ENCODE assay signal across 9 mouse cellular contexts in genomic region chr16:58513755-58514154, GRCm38 (mm10). TPM values are rescaled to one million over a fixed set of nuclear protein-coding genes. Genes with fewer than 3 reads are reported as not detected.
A peak's percentile ranks its signal among the peaks of the same experiment; 100 is the strongest.
DNase-seq lines count a peak whose midpoint lies in the region; ATAC-seq and TF ChIP-seq lines count a peak whose summit lies in the region.
"Had no signal": no experiment of that assay in that cellular context is flagged by ENCODE, and none has a peak within 500 bp of the region (broad histone marks: within the 10 kb centered on the region; RNA-seq: fewer than 3 reads in every experiment).

No protein-coding gene starts in this region.

- TF ChIP-seq POLR2A in small intestine, adult 2 months (IDR thresholded peaks at IDR 0.05; ENCODE audit: low read depth, low read length), result no peak

- H3K36me3 ChIP-seq in midbrain, embryonic 10.5 days, result no peaks in the 10 kb centered on the region
- no peaks in the 10 kb centered on the region for H3K36me3 ChIP-seq in midbrain, embryonic 11.5 days (ENCODE audit: control insufficient read depth, insufficient read depth, low read length)
- no peaks in the 10 kb centered on the region for H3K36me3 ChIP-seq in heart, embryonic 13.5 days
- H3K36me3 ChIP-seq in small intestine, adult 2 months (ENCODE audit: control insufficient read depth, insufficient read depth, low read length), result 0 out of 2 replicates have a peak, but pooled peaks cover 2% of the 10 kb centered on the region

- ATAC-seq in midbrain, embryonic 11.5 days (ENCODE audit: low FRiP score), result no peak
- no peak for ATAC-seq in heart, embryonic 13.5 days (ENCODE audit: extremely low read depth, insufficient number of reproducible peaks, low FRiP score, low TSS enrichment)

- no peak for DNase-seq in midbrain, embryonic 10.5 days (ENCODE audit: low spot score)
- no peak for DNase-seq in midbrain, embryonic 11.5 days (ENCODE audit: low spot score, missing footprints)
- peak; percentile 34 for DNase-seq in kidney, postnatal 10 days
- no peak for DNase-seq in cerebellum, postnatal 25 days
- DNase-seq in layer of hippocampus, adult 9-11 months, result no peak
- no peak for DNase-seq in retina, postnatal 1 day
- DNase-seq: right cerebral cortex, adult 18-20 months had no signal

- no peak overlapping the region for H3K9ac ChIP-seq in midbrain, embryonic 11.5 days (ENCODE audit: low read length)
- peak overlapping the region; percentile 67 for H3K9ac ChIP-seq in heart, embryonic 13.5 days

- no peak overlapping the region for H3K4me3 ChIP-seq in midbrain, embryonic 10.5 days
- H3K4me3 ChIP-seq in midbrain, embryonic 11.5 days (ENCODE audit: low read depth, low read length), result no peak overlapping the region
- H3K4me3 ChIP-seq in heart, embryonic 13.5 days, result no peak overlapping the region
- H3K4me3 ChIP-seq in small intestine, adult 2 months (ENCODE audit: low read depth, low read length), result no peak overlapping the region

- H3K27me3 ChIP-seq in midbrain, embryonic 10.5 days (ENCODE audit: low read depth, poor library complexity, severe bottlenecking), result no peaks in the 10 kb centered on the region
- no peaks in the 10 kb centered on the region for H3K27me3 ChIP-seq in midbrain, embryonic 11.5 days (ENCODE audit: control insufficient read depth, insufficient read depth, low read length)
- H3K27me3 ChIP-seq in heart, embryonic 13.5 days (replicated peaks), result no peaks in the 10 kb centered on the region
- H3K27me3 ChIP-seq in small intestine, adult 2 months (ENCODE audit: control insufficient read depth, insufficient read depth, low read length), result no peaks in the 10 kb centered on the region

- H3K4me2 ChIP-seq in midbrain, embryonic 11.5 days, result no peak overlapping the region
- peak overlapping the region; percentile 56 for H3K4me2 ChIP-seq in heart, embryonic 13.5 days

- peaks cover 28% of the 10 kb centered on the region for H3K4me1 ChIP-seq in midbrain, embryonic 10.5 days
- peaks cover 9% of the 10 kb centered on the region; the same call in 1 of the 2 replicates for H3K4me1 ChIP-seq in midbrain, embryonic 11.5 days (ENCODE audit: control insufficient read depth, insufficient read depth, low read length)
- peaks cover 57% of the 10 kb centered on the region for H3K4me1 ChIP-seq in heart, embryonic 13.5 days
- peaks cover 4% of the 10 kb centered on the region for H3K4me1 ChIP-seq in small intestine, adult 2 months (ENCODE audit: control insufficient read depth, insufficient read depth, insufficient read length, low read length)

- no peaks in the 10 kb centered on the region for H3K9me3 ChIP-seq in midbrain, embryonic 10.5 days (replicated peaks)
- no peaks in the 10 kb centered on the region for H3K9me3 ChIP-seq in midbrain, embryonic 11.5 days (ENCODE audit: control insufficient read depth, low read length)
- no peaks in the 10 kb centered on the region for H3K9me3 ChIP-seq in heart, embryonic 13.5 days

- WGBS in midbrain, embryonic 10.5 days, result 41% methylated on average over 6 of the region's 6 CpGs
- 39% methylated on average over 6 of the region's 6 CpGs for WGBS in midbrain, embryonic 11.5 days
- WGBS in heart, embryonic 13.5 days, result 32% methylated on average over 6 of the region's 6 CpGs
- WGBS in small intestine, adult 2 months, result 51% methylated on average over 6 of the region's 6 CpGs

- TF ChIP-seq CTCF in small intestine, adult 2 months (IDR thresholded peaks at IDR 0.05; ENCODE audit: extremely low read depth, insufficient read length, insufficient replicate concordance, low read depth, low read length), result no peak

- peak overlapping the region; percentile 58; the same call in 1 of the 2 replicates for H3K27ac ChIP-seq in midbrain, embryonic 10.5 days (replicated peaks)
- no peak overlapping the region; the same call in 1 of the 2 replicates for H3K27ac ChIP-seq in midbrain, embryonic 11.5 days (ENCODE audit: low read depth, low read length)
- H3K27ac ChIP-seq in heart, embryonic 13.5 days (replicated peaks), result peak overlapping the region; percentile 88
- peak overlapping the region; percentile 37; the same call in 1 of the 2 replicates for H3K27ac ChIP-seq in small intestine, adult 2 months (ENCODE audit: insufficient read depth, low read depth, low read length)

RNA-seq across cellular contexts. Expression of gene St3gal6, which starts 10.3 kb away (rescaled TPM):
- polyA plus RNA-seq in midbrain, embryonic 10.5 days (2016; fragmentation: Nextera tagmentation; extraction: Ambion mirVana), result 9.3 and 12.5 TPM in 2 replicates
- polyA plus RNA-seq in midbrain, embryonic 11.5 days (2014; fragmentation: Nextera tagmentation; extraction: Ambion mirVana), result 10.4 and 11.8 TPM in 2 replicates
- polyA plus RNA-seq in heart, embryonic 13.5 days (2015; fragmentation: Nextera tagmentation; extraction: Ambion mirVana), result 13.8 and 16.0 TPM in 2 replicates
- polyA plus RNA-seq in small intestine, adult 2 months (2012; rRNA removed), result 11.1 and 18.6 TPM in 2 replicates
